Comparison of ENCODE assay signal across 9 mouse cellular contexts in genomic region chr3:100554843-100555242, GRCm38 (mm10).
A peak's percentile ranks its signal among the peaks of the same experiment; 100 is the strongest.
DNase-seq lines count a peak whose midpoint lies in the region; ATAC-seq and TF ChIP-seq lines count a peak whose summit lies in the region.
"Had no signal": no experiment of that assay in that cellular context is flagged by ENCODE, and none has a peak within 500 bp of the region (broad histone marks: within the 10 kb centered on the region; RNA-seq: fewer than 3 reads in every experiment).

No protein-coding gene starts in this region.

- TF ChIP-seq CTCF in CH12.LX (conservative IDR thresholded peaks at IDR 0.05 in 1 of 2, IDR thresholded peaks at IDR 0.05 in 1 of 2; ENCODE audit: low read depth in 2 of 2, low read length in 2 of 2) (peak in 1 of 2 experiments; percentile 77; a peak in 2 of 4 replicates), Patski (IDR thresholded peaks at IDR 0.05) (peak; percentile 71)
- no peak for TF ChIP-seq CTCF in thymus, adult 2 months (IDR thresholded peaks at IDR 0.05; ENCODE audit: borderline replicate concordance, control insufficient read depth, extremely low read depth, insufficient read depth, low read length, poor library complexity)

- ATAC-seq in Patski, result no peak

- POLR2A ChIA-PET in Patski (lab: Charles Lee), result interaction anchor here (0.8 to 1.3 kb wide), 2 partner anchors 66 to 132 kb away, joined by 3 read pairs; no protein-coding TSS in a partner anchor

- in situ Hi-C loops in CH12.LX (cut with MboI; ENCODE audit: low pct_ligation_motif_present, low pct_unique_long_range_greater_than_20kb, low sequenced_read_pairs), result loop anchor here (5.0 to 10.0 kb wide), 2 partner anchors 193 to 360 kb away; no protein-coding TSS in a partner anchor
- in situ Hi-C loops in Patski (cut with MboI; ENCODE audit: low pct_unique_long_range_greater_than_20kb), result loop anchor here (5.0 kb wide), 1 partner anchor 133 kb away; no protein-coding TSS in a partner anchor

- no peak overlapping the region for H3K9ac ChIP-seq in CH12.LX (ENCODE audit: insufficient read depth, low read depth)
- H3K9ac ChIP-seq: stomach, embryonic 15.5 days had no signal

- CTCF ChIA-PET in Patski (lab: Charles Lee), result interaction anchor here (0.8 to 4.3 kb wide), 14 partner anchors 9 to 196 kb away, joined by 3 to 23 read pairs (median 4); no protein-coding TSS in a partner anchor

- H3K4me2 ChIP-seq in CH12.LX (ENCODE audit: insufficient read depth, low read depth, poor library complexity, severe bottlenecking), result no peak overlapping the region
- H3K4me2 ChIP-seq: stomach, embryonic 15.5 days had no signal

- H3K9me3 ChIP-seq in CH12.LX (replicated peaks; ENCODE audit: low read length), result no peaks in the 10 kb centered on the region
- no peaks in the 10 kb centered on the region for H3K9me3 ChIP-seq in heart, embryonic 10.5 days
- H3K9me3 ChIP-seq: stomach, embryonic 15.5 days had no signal

- H3K27ac ChIP-seq in CH12.LX (ENCODE audit: insufficient read depth, low read depth), result no peak overlapping the region
- no peak overlapping the region for H3K27ac ChIP-seq in heart, embryonic 10.5 days
- no peak overlapping the region for H3K27ac ChIP-seq in thymus, adult 2 months (ENCODE audit: control insufficient read depth, insufficient read depth, low read length)
- H3K27ac ChIP-seq: stomach, embryonic 15.5 days had no signal

- peaks cover 0 to 19% of the 10 kb centered on the region in 2 experiments; a peak in 2 of 4 replicates for H3K4me1 ChIP-seq in CH12.LX (ENCODE audit: control insufficient read depth in 1 of 2, insufficient read depth in 2 of 2)
- H3K4me1 ChIP-seq in heart, embryonic 10.5 days, result no peaks in the 10 kb centered on the region
- H3K4me1 ChIP-seq in thymus, adult 2 months (replicated peaks; ENCODE audit: control insufficient read depth, insufficient read depth, low read length), result peaks cover 23% of the 10 kb centered on the region
- H3K4me1 ChIP-seq: stomach, embryonic 15.5 days had no signal

- WGBS in heart, embryonic 10.5 days, result 41% methylated on average over 5 of the region's 5 CpGs
- WGBS in thymus, adult 2 months, result 64% methylated on average over 5 of the region's 5 CpGs

- no peaks in the 10 kb centered on the region for H3K36me3 ChIP-seq in CH12.LX (replicated peaks in 1 of 2; ENCODE audit: control insufficient read depth in 1 of 2, insufficient read depth in 1 of 2, low read length in 1 of 2)
- no peaks in the 10 kb centered on the region for H3K36me3 ChIP-seq in heart, embryonic 10.5 days
- H3K36me3 ChIP-seq in thymus, adult 2 months (ENCODE audit: control insufficient read depth, insufficient read depth, low read length), result no peaks in the 10 kb centered on the region
- H3K36me3 ChIP-seq: stomach, embryonic 15.5 days had no signal

- H3K4me3 ChIP-seq in CH12.LX (replicated peaks in 1 of 3; ENCODE audit: low read depth in 2 of 3, low read length in 2 of 3, poor library complexity in 1 of 3), result no peak overlapping the region
- no peak overlapping the region for H3K4me3 ChIP-seq in heart, embryonic 10.5 days
- no peak overlapping the region for H3K4me3 ChIP-seq in thymus, adult 2 months (ENCODE audit: control insufficient read depth, insufficient read depth, low read length)
- H3K4me3 ChIP-seq: stomach, embryonic 15.5 days had no signal

- peak; percentile 25 for DNase-seq in kidney, adult 9 months
- DNase-seq in kidney, adult 18-20 months, result no peak
- peak; percentile 36 for DNase-seq in CH12.LX (ENCODE audit: extremely low read depth)
- no peak for DNase-seq in Patski (ENCODE audit: low read depth, low spot score)
- peak; percentile 22 for DNase-seq in kidney, postnatal 10 days
- DNase-seq in adrenal gland, postnatal 36 days, result no peak
- DNase-seq in heart, embryonic 10.5 days (ENCODE audit: low spot score), result no peak
- DNase-seq in thymus, adult 2 months, result no peak

- H3K27me3 ChIP-seq in CH12.LX (replicated peaks) (no peaks in the 10 kb centered on the region), Patski (no peaks in the 10 kb centered on the region)
- H3K27me3 ChIP-seq in heart, embryonic 10.5 days (ENCODE audit: insufficient read depth, poor library complexity, severe bottlenecking), result no peaks in the 10 kb centered on the region
- no peaks in the 10 kb centered on the region for H3K27me3 ChIP-seq in thymus, adult 2 months (ENCODE audit: control insufficient read depth, insufficient read depth, low read length)
- H3K27me3 ChIP-seq: stomach, embryonic 15.5 days had no signal

- H3K79me2 ChIP-seq in CH12.LX (replicated peaks; ENCODE audit: control insufficient read depth, extremely low read depth, insufficient read depth, poor library complexity, severe bottlenecking), result no peaks in the 10 kb centered on the region

- TF ChIP-seq EP300 in CH12.LX (IDR thresholded peaks at IDR 0.05; ENCODE audit: low read length), result no peak

- dilution Hi-C loops in CH12.LX (cut with MboI; ENCODE audit: extremely low pct_ligation_motif_present, extremely low pct_unique_long_range_greater_than_20kb, low sequenced_read_pairs), result no loop called here

- TF ChIP-seq POLR2A in CH12.LX (IDR thresholded peaks at IDR 0.05; ENCODE audit: low read depth, low read length), result no peak
- TF ChIP-seq POLR2A in thymus, adult 2 months (IDR thresholded peaks at IDR 0.05; ENCODE audit: control insufficient read depth, extremely low read depth, insufficient read depth, low read length, poor library complexity), result no peak

- TF ChIP-seq RAD21 in CH12.LX (IDR thresholded peaks at IDR 0.05; ENCODE audit: low read depth, low read length), result peak; percentile 81

TF ChIP-seq in CH12.LX, 34 proteins besides CTCF, POLR2A, EP300 and RAD21:
- TF ChIP-seq ZC3H11A (IDR thresholded peaks at IDR 0.05; ENCODE audit: low read depth, low read length), result peak; percentile 79
- TF ChIP-seq ZNF384 (IDR thresholded peaks at IDR 0.05; ENCODE audit: low read depth, low read length), result no peak
- peak; percentile 93 for TF ChIP-seq SMC3 (IDR thresholded peaks at IDR 0.05; ENCODE audit: low read depth, low read length)

Comparison
In these comparisons a context has a peak if more than half of its experiments do, and no peak if none do; other contexts are left out.
1. DNase-seq: peak in kidney, adult 9 months (single experiment), CH12.LX (single experiment) and kidney, postnatal 10 days (single experiment); none in kidney, adult 18-20 months (single experiment), Patski (single experiment), adrenal gland, postnatal 36 days (0 of 2), heart, embryonic 10.5 days (single experiment) and thymus, adult 2 months (single experiment).